Comparison of ENCODE assay signal across 13 mouse cellular contexts in genomic region chr19:47222841-47223557, GRCm38 (mm10). TPM values are rescaled to one million over a fixed set of nuclear protein-coding genes. Genes with fewer than 3 reads are reported as not detected.
DNase-seq lines count a peak whose midpoint lies in the region; ATAC-seq and TF ChIP-seq lines count a peak whose summit lies in the region.
"Had no signal": no experiment of that assay in that cellular context is flagged by ENCODE, and none has a peak within 500 bp of the region (broad histone marks: within the 10 kb centered on the region; RNA-seq: fewer than 3 reads in every experiment).

No protein-coding gene starts in this region.

- no peaks in the 10 kb centered on the region for H3K36me3 ChIP-seq in kidney, embryonic 15.5 days
- no peaks in the 10 kb centered on the region for H3K36me3 ChIP-seq in stomach, embryonic 15.5 days
- no peaks in the 10 kb centered on the region for H3K36me3 ChIP-seq in stomach, postnatal 0 days (ENCODE audit: control insufficient read depth, insufficient read depth, low read length)
- H3K36me3 ChIP-seq in thymus, adult 2 months (ENCODE audit: control insufficient read depth, insufficient read depth, low read length): no peaks in the 10 kb centered on the region
- H3K36me3 ChIP-seq: forebrain, embryonic 10.5 days had no signal

- peaks cover 11% of the 10 kb centered on the region; the same call in 1 of the 2 replicates for H3K4me1 ChIP-seq in kidney, embryonic 15.5 days
- H3K4me1 ChIP-seq in stomach, embryonic 15.5 days: 0 out of 2 replicates have a peak, but pooled peaks cover 12% of the 10 kb centered on the region
- H3K4me1 ChIP-seq in stomach, postnatal 0 days (replicated peaks; ENCODE audit: control insufficient read depth, insufficient read depth): no peaks in the 10 kb centered on the region
- H3K4me1 ChIP-seq in thymus, adult 2 months (replicated peaks; ENCODE audit: control insufficient read depth, insufficient read depth, low read length): no peaks in the 10 kb centered on the region

- no peak overlapping the region for H3K9ac ChIP-seq in kidney, embryonic 15.5 days
- no peak overlapping the region for H3K9ac ChIP-seq in stomach, embryonic 15.5 days
- no peak overlapping the region for H3K9ac ChIP-seq in stomach, postnatal 0 days (ENCODE audit: low read length)

- WGBS in kidney, embryonic 15.5 days: 51% methylated on average over 15 of the region's 15 CpGs
- WGBS in stomach, embryonic 15.5 days: 52% methylated on average over 15 of the region's 15 CpGs
- WGBS in stomach, postnatal 0 days: 51% methylated on average over 15 of the region's 15 CpGs
- 89% methylated on average over 15 of the region's 15 CpGs for WGBS in thymus, adult 2 months

- no peak; the same call in 1 of the 2 replicates for ATAC-seq in kidney, embryonic 15.5 days (replicated peaks; ENCODE audit: low FRiP score)
- ATAC-seq in stomach, embryonic 15.5 days (ENCODE audit: insufficient read depth, low FRiP score, low read depth): no peak
- no peak for ATAC-seq in stomach, postnatal 0 days (ENCODE audit: low FRiP score, low TSS enrichment)

- no peaks in the 10 kb centered on the region for H3K27me3 ChIP-seq in kidney, embryonic 15.5 days
- no peaks in the 10 kb centered on the region for H3K27me3 ChIP-seq in stomach, embryonic 15.5 days (replicated peaks)
- H3K27me3 ChIP-seq in stomach, postnatal 0 days (ENCODE audit: control insufficient read depth, insufficient read depth, low read length): no peaks in the 10 kb centered on the region
- no peaks in the 10 kb centered on the region for H3K27me3 ChIP-seq in thymus, adult 2 months (ENCODE audit: control insufficient read depth, insufficient read depth, low read length)

- H3K9me3 ChIP-seq in kidney, embryonic 15.5 days (replicated peaks): no peaks in the 10 kb centered on the region
- H3K9me3 ChIP-seq in stomach, embryonic 15.5 days: no peaks in the 10 kb centered on the region
- H3K9me3 ChIP-seq in stomach, postnatal 0 days (ENCODE audit: control insufficient read depth, low read length): no peaks in the 10 kb centered on the region
- H3K9me3 ChIP-seq: forebrain, embryonic 10.5 days had no signal

- no peak overlapping the region for H3K4me3 ChIP-seq in kidney, embryonic 15.5 days (replicated peaks)
- H3K4me3 ChIP-seq in stomach, embryonic 15.5 days (replicated peaks): no peak overlapping the region
- H3K4me3 ChIP-seq in stomach, postnatal 0 days (ENCODE audit: low read depth, low read length): no peak overlapping the region
- H3K4me3 ChIP-seq in thymus, adult 2 months (ENCODE audit: control insufficient read depth, insufficient read depth, low read length): no peak overlapping the region
- H3K4me3 ChIP-seq: forebrain, embryonic 10.5 days had no signal

- H3K4me2 ChIP-seq in kidney, embryonic 15.5 days: no peak overlapping the region
- H3K4me2 ChIP-seq in stomach, embryonic 15.5 days: no peak overlapping the region
- no peak overlapping the region for H3K4me2 ChIP-seq in stomach, postnatal 0 days (replicated peaks; ENCODE audit: low read depth)
- H3K4me2 ChIP-seq: midbrain, embryonic 11.5 days had no signal

- no peak for TF ChIP-seq EP300 in stomach, postnatal 0 days (optimal IDR thresholded peaks at IDR 0.05)

- H3K27ac ChIP-seq in kidney, embryonic 15.5 days: peak overlapping the region; percentile 16; the same call in 1 of the 2 replicates
- H3K27ac ChIP-seq in stomach, embryonic 15.5 days: peak overlapping the region; percentile 8; the same call in 1 of the 2 replicates
- no peak overlapping the region for H3K27ac ChIP-seq in stomach, postnatal 0 days (replicated peaks)
- no peak overlapping the region for H3K27ac ChIP-seq in thymus, adult 2 months (ENCODE audit: control insufficient read depth, insufficient read depth, low read length)
- H3K27ac ChIP-seq: forebrain, embryonic 10.5 days had no signal

- peak; percentile 39 for DNase-seq in adrenal gland, postnatal 10 days
- no peak for DNase-seq in adrenal gland, adult 8-10 months
- no peak for DNase-seq in kidney, adult 8-10 months
- DNase-seq in stomach, postnatal 0 days (ENCODE audit: low spot score): no peak
- DNase-seq in thymus, adult 2 months: no peak
- DNase-seq in urinary bladder, postnatal 14 days (ENCODE audit: low spot score): no peak
- DNase-seq: heart, adult 11 months; kidney, postnatal 25 days; thymus, postnatal 36 days had no signal

- no peak for TF ChIP-seq CTCF in stomach, postnatal 0 days (IDR thresholded peaks at IDR 0.05; ENCODE audit: low read depth)
- no peak for TF ChIP-seq CTCF in thymus, adult 2 months (IDR thresholded peaks at IDR 0.05; ENCODE audit: borderline replicate concordance, control insufficient read depth, extremely low read depth, insufficient read depth, low read length, poor library complexity)

- TF ChIP-seq POLR2A in thymus, adult 2 months (IDR thresholded peaks at IDR 0.05; ENCODE audit: control insufficient read depth, extremely low read depth, insufficient read depth, low read length, poor library complexity): no peak

RNA-seq across cellular contexts. Expression of gene Neurl1a, which starts 44.4 kb away (rescaled TPM):
- 10 to 100 TPM; 13.6 to 19.4 TPM for total RNA-seq in adrenal gland, postnatal 10 days (2021)
- 10 to 100 TPM; 16.2 to 26.8 (median 22.2) TPM for total RNA-seq in adrenal gland, adult 8-10 months (2022)
- polyA plus RNA-seq in kidney, embryonic 15.5 days (2015; fragmentation: Nextera tagmentation; extraction: Ambion mirVana): 4.8 and 6.5 TPM in 2 replicates
- 7.5 and 8.5 TPM in 2 replicates for polyA plus RNA-seq in stomach, embryonic 15.5 days (2015; fragmentation: Nextera tagmentation; extraction: Ambion mirVana)
- 3.9 TPM in 2 replicates for polyA plus RNA-seq in stomach, postnatal 0 days (2015; fragmentation: Nextera tagmentation; extraction: Ambion mirVana)
- 1.6 and 2.0 TPM in 2 replicates for polyA plus RNA-seq in thymus, adult 2 months (2012; rRNA removed)

Comparison
In these comparisons a context has a peak if more than half of its experiments do, and no peak if none do; other contexts are left out.
1. H3K27ac ChIP-seq: peak in kidney, embryonic 15.5 days (single experiment) and stomach, embryonic 15.5 days (single experiment); none in stomach, postnatal 0 days (single experiment) and thymus, adult 2 months (single experiment).